Mouse (Mus musculus) embryonic fibroblast, embryonic 13.5 days (primary cell): ENCODE data around the gene Hnrnpu. TPM values are rescaled to one million over a fixed set of nuclear protein-coding genes. Genes with fewer than 3 reads are reported as not detected.

Experiments
- H3K27ac ChIP-seq: 2 replicates; pipeline ENCODE4 v1.5.1; 2012; ENCODE audit warnings: low read length, control low read depth, inconsistent platforms; ENCODE audit not compliant: insufficient read depth
- H3K4me1 ChIP-seq: 2 replicates; pipeline ENCODE4 v1.6.1; 2011; ENCODE audit warnings: low read length; ENCODE audit not compliant: control insufficient read depth, insufficient read depth
- H3K4me3 ChIP-seq: 2 replicates; pipeline ENCODE4 v1.5.1; 2011; ENCODE audit warnings: mild to moderate bottlenecking, control low read depth, low read length; ENCODE audit not compliant: insufficient read depth
- CTCF ChIP-seq: IDR thresholded peaks from 2 replicates; pipeline ENCODE4 v1.5.1; 2011; ENCODE audit warnings: mild to moderate bottlenecking, control low read depth, low read length, moderate library complexity, borderline replicate concordance; ENCODE audit not compliant: insufficient read depth
- POLR2A ChIP-seq: IDR thresholded peaks from 2 replicates; pipeline ENCODE4 v1.6.1; 2011; ENCODE audit warnings: low read depth, mild to moderate bottlenecking, control low read depth, low read length, moderate library complexity
- polyA plus RNA-seq: library from polyadenylated mRNA; stranded (reverse); fragments of >200 nt; gene quantifications from 2 replicates; pipeline ENCODE4 v1.2.4, GENCODE M21; 2011; ENCODE audit warnings: low read depth; ENCODE audit not compliant: missing spikeins, insufficient read length

Hnrnpu gene
- 522 and 619 TPM in 2 replicates for polyA plus RNA-seq

DNA sequence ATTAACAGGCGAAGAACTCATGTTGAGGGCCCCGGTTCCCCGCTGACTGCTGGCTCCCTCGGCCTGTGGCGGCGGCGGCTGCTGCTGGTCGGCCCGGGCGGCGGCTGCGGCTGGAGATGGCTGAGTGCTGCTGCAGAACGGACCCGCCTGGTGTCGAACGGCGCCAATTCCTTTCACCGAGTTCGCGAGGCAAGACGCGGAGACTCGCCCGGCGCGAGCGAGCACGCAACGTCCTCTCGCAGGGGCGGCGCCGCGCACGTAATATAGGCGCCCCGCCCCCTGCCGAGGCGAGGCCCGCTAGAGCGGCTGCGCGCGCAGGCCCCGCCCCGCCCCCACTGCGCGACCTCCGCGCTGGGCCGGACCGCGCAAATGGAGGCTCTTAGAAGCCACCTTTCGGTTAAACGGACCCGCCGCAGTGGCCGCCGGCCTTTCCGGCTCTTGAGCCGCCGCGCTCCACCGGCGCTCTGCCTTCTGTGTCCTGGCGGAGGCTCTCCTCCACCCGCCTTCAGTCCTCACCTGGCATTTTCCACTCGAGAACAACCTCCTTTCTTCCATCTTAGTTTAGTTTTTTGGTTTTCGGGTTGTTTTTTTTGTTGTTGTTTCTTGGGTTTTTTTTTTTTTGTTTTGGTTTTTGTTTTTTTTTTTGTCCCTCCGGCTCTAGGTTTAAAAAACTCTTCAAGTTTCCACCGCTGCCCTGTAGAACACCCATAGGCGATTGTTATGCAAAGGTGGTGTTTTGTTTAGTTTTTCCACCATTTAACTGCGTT lies at the start of gene Hnrnpu:
TSS of gene Hnrnpu (minus strand) at position 247 of the 767 bp plus-strand sequence.
- Histone ChIP-seq H3K4me3 (peak within 1 kb of the TSS; percentile 100), H3K4me1 (peaks cover 3% of the 10 kb centered on the region; the same call in 1 of the 2 replicates), H3K27ac (peak within 1 kb of the TSS; percentile 93)
- TF ChIP-seq POLR2A (peak; percentile 93), CTCF (no peak)

GRCm38 (mm10) chr1:178382165-178382564 lies 44.6 kb upstream of the Hnrnpu start:
- H3K27ac ChIP-seq = no peak overlapping the region
- no peak overlapping the region for H3K4me3 ChIP-seq
- no peaks in the 10 kb centered on the region for H3K4me1 ChIP-seq
- TF ChIP-seq POLR2A = no peak
- no peak for TF ChIP-seq CTCF

DNA sequence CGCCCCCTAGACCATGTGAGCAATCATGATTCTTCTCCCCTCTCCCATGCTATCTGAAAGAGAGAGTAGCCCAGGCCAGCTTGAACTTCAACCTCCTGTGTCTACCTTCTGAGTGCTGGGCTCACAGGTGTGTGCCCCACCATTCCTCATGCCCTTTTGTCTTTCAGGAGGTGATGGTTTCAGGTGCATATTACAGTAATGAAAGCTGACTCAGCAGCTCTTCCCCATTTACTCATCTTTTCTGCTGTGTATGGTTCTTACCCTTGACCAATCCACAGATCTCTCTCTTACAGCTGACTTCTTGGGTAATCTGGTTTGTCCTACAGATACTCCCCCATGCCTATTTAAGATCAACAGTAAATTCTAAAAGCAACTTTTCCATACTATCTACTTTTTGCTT lies 41.6 kb upstream of the Hnrnpu start:
- H3K27ac ChIP-seq = no peak overlapping the region
- no peaks in the 10 kb centered on the region for H3K4me1 ChIP-seq
- H3K4me3 ChIP-seq = no peak overlapping the region
- no peak for TF ChIP-seq CTCF

- Histone ChIP-seq H3K4me1 (no peaks in the 10 kb centered on the region), H3K4me3 (no peak overlapping the region), H3K27ac (no peak overlapping the region)
- TF ChIP-seq POLR2A = no peak
- TF ChIP-seq CTCF = no peak
Measured at GRCm38 (mm10) chr1:178378115-178378514, 40.5 kb upstream of the Hnrnpu start.

DNA sequence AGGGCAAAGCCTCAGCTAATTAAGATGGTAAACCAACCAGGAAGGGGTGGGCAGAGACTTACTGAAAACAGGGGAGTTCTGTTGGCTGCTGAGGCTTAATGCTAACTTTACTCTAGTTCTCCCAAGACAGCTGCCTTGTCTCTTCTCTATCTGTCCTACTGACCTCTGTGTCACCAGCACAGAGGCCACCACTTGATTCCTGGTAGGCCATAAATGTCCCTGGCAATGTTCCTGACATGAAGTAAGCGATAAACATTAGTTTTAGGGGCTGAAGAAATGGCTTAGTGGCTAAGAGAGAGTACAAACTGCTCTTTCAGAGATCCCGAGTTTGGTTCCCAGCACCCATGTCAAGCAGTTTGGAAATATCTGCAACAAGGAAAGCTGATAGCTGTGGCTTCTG lies 39.3 kb upstream of the Hnrnpu start:
- Histone ChIP-seq H3K4me3 (no peak overlapping the region), H3K27ac (no peak overlapping the region), H3K4me1 (no peaks in the 10 kb centered on the region)
- TF ChIP-seq POLR2A (no peak), CTCF (no peak)

DNA sequence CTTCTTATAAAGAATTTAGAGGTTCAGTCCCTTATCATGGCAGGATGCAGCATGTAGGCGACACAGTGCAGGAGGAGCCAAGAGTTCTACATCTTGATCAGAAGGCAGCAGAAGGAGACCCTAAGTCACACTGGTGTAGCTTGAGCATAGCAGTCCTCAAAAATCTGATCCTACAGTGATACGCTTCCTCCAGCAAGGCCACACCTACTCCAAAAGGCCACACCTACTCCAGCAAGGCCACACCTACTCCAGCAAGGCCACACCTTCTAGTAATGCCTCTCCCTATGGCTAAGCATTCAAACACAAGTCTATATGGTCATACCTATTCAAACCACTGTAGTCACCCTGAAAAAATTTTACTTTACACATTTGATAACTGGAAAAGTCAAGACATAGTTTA lies 38.5 kb upstream of the Hnrnpu start:
- H3K4me3 ChIP-seq = no peak overlapping the region
- H3K4me1 ChIP-seq = no peaks in the 10 kb centered on the region
- H3K27ac ChIP-seq = no peak overlapping the region
- TF ChIP-seq POLR2A (no peak), CTCF (no peak)

GRCm38 (mm10) chr1:178375381-178375780 lies 37.8 kb upstream of the Hnrnpu start:
- Histone ChIP-seq H3K4me1 (no peaks in the 10 kb centered on the region), H3K4me3 (no peak overlapping the region), H3K27ac (no peak overlapping the region)
- no peak for TF ChIP-seq CTCF
- TF ChIP-seq POLR2A = no peak

DNA sequence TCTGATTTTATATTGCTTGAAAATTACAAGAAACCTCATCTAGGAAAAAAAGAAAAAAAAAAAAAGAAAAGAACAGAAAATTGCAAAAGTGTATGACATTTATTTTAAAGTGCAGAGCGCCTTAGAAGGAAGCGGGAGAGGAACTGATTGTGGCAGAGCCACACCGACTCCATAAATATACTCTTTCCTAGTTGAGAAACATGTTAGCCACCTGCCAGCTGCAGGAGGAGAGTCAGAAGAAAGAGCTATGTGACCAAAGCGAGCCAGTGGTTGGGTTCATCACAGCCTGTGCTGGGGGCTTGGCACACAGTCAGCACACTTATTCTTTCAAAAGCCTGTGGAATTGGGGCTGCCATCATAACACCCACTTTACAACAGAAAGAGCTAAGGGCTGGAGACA lies 35.1 kb upstream of the Hnrnpu start:
- H3K4me1 ChIP-seq = peaks cover 8% of the 10 kb centered on the region
- no peak for TF ChIP-seq CTCF
- TF ChIP-seq POLR2A = no peak
- no peak overlapping the region for H3K27ac ChIP-seq
- H3K4me3 ChIP-seq = no peak overlapping the region

- Histone ChIP-seq H3K4me3 (peak overlapping the region; percentile 45), H3K27ac (peak overlapping the region; percentile 74), H3K4me1 (peaks cover 8% of the 10 kb centered on the region)
- TF ChIP-seq POLR2A = no peak; the same call in 1 of the 2 replicates
- no peak for TF ChIP-seq CTCF
Measured at GRCm38 (mm10) chr1:178369272-178369651, 31.7 kb upstream of the Hnrnpu start.

GRCm38 (mm10) chr1:178368548-178369271 lies 31.1 kb upstream of the Hnrnpu start:
- Histone ChIP-seq H3K27ac (peak overlapping the region; percentile 74), H3K4me3 (peak overlapping the region; percentile 45), H3K4me1 (peaks cover 8% of the 10 kb centered on the region)
- TF ChIP-seq CTCF (no peak), POLR2A (peak; percentile 80)
